Mouse (Mus musculus): ENCODE measurements around the gene Krtap31-2. TPM values are rescaled to one million over a fixed set of nuclear protein-coding genes. Genes with fewer than 3 reads are reported as not detected.

Krtap31-2 gene
- not detected in 2 replicates for polyA plus RNA-seq (2014; fragmentation: Nextera tagmentation; extraction: Ambion mirVana)

GRCm38 (mm10) chr11:99935991-99936390 is at the start of gene Krtap31-2:
TSS of gene Krtap31-2 (plus strand) at chr11:99936291.
- Histone ChIP-seq H3K4me1 (ENCODE audit: control insufficient read depth, insufficient read depth, low read length) (no peaks in the 10 kb centered on the region), H3K9ac (replicated peaks; ENCODE audit: low read depth, low read length) (no peak within 1 kb of the TSS), H3K4me3 (ENCODE audit: low read depth, low read length) (no peak within 1 kb of the TSS), H3K4me2 (replicated peaks; ENCODE audit: low read depth, low read length) (no peak within 1 kb of the TSS), H3K36me3 (ENCODE audit: control insufficient read depth, insufficient read depth, low read length) (no peaks in the 10 kb centered on the region), H3K9me3 (ENCODE audit: control insufficient read depth, low read depth, low read length) (no peaks in the 10 kb centered on the region), H3K27ac (ENCODE audit: low read length) (no peak within 1 kb of the TSS), H3K27me3 (ENCODE audit: control insufficient read depth, insufficient read depth, low read length) (no peaks in the 10 kb centered on the region)
- no peak for ATAC-seq (ENCODE audit: insufficient number of reproducible peaks, insufficient read depth, low FRiP score, low read depth)
- 93% methylated on average over 1 of the region's 1 CpGs for WGBS

- Histone ChIP-seq H3K4me3 (ENCODE audit: low read depth, low read length) (no peak within 1 kb of the TSS), H3K9me3 (ENCODE audit: control insufficient read depth, low read depth, low read length) (no peaks in the 10 kb centered on the region), H3K4me1 (ENCODE audit: control insufficient read depth, insufficient read depth, low read length) (no peaks in the 10 kb centered on the region), H3K27ac (ENCODE audit: low read length) (no peak within 1 kb of the TSS), H3K9ac (replicated peaks; ENCODE audit: low read depth, low read length) (no peak within 1 kb of the TSS), H3K36me3 (ENCODE audit: control insufficient read depth, insufficient read depth, low read length) (no peaks in the 10 kb centered on the region), H3K4me2 (replicated peaks; ENCODE audit: low read depth, low read length) (no peak within 1 kb of the TSS), H3K27me3 (ENCODE audit: control insufficient read depth, insufficient read depth, low read length) (no peaks in the 10 kb centered on the region)
- 83% methylated on average over 2 of the region's 2 CpGs for WGBS
- ATAC-seq (ENCODE audit: insufficient number of reproducible peaks, insufficient read depth, low FRiP score, low read depth), result no peak
These were observed 28.5 kb upstream of the Krtap31-2 start, which contains the start of gene Krtap31-1 for GRCm38 (mm10) chr11:99907620-99908019. TSS of gene Krtap31-1 (plus strand) at chr11:99907920.

GRCm38 (mm10) chr11:99914451-99914850 is 21.6 kb upstream of the Krtap31-2 start, which contains the start of gene Gm11565:
TSS of gene Gm11565 (plus strand) at chr11:99914751.
- H3K4me1 ChIP-seq (ENCODE audit: control insufficient read depth, insufficient read depth, low read length), result no peaks in the 10 kb centered on the region
- ATAC-seq (ENCODE audit: insufficient number of reproducible peaks, insufficient read depth, low FRiP score, low read depth), result no peak
- WGBS, result 89% methylated on average over 3 of the region's 3 CpGs

GRCm38 (mm10) chr11:99937751-99938264 is 1.7 kb downstream of the Krtap31-2 start:
- no peak overlapping the region for H3K9ac ChIP-seq (replicated peaks; ENCODE audit: low read depth, low read length)
- WGBS, result 81% methylated on average over 9 of the region's 9 CpGs
- no peak overlapping the region for H3K27ac ChIP-seq (ENCODE audit: low read length)
- no peak overlapping the region for H3K4me2 ChIP-seq (replicated peaks; ENCODE audit: low read depth, low read length)
- no peaks in the 10 kb centered on the region for H3K9me3 ChIP-seq (ENCODE audit: control insufficient read depth, low read depth, low read length)
- ATAC-seq (ENCODE audit: insufficient number of reproducible peaks, insufficient read depth, low FRiP score, low read depth), result no peak
- no peaks in the 10 kb centered on the region for H3K36me3 ChIP-seq (ENCODE audit: control insufficient read depth, insufficient read depth, low read length)
- no peak overlapping the region for H3K4me3 ChIP-seq (ENCODE audit: low read depth, low read length)
- H3K4me1 ChIP-seq (ENCODE audit: control insufficient read depth, insufficient read depth, low read length), result no peaks in the 10 kb centered on the region
- no peaks in the 10 kb centered on the region for H3K27me3 ChIP-seq (ENCODE audit: control insufficient read depth, insufficient read depth, low read length)

More at GRCm38 (mm10) chr11:99914451-99914850, 21.6 kb upstream of the Krtap31-2 start, which contains the start of gene Gm11565:
- H3K4me3 ChIP-seq (ENCODE audit: low read depth, low read length), result no peak within 1 kb of the TSS
- no peaks in the 10 kb centered on the region for H3K36me3 ChIP-seq (ENCODE audit: control insufficient read depth, insufficient read depth, low read length)
- H3K9ac ChIP-seq (replicated peaks; ENCODE audit: low read depth, low read length), result no peak within 1 kb of the TSS
- H3K27me3 ChIP-seq (ENCODE audit: control insufficient read depth, insufficient read depth, low read length), result no peaks in the 10 kb centered on the region
- H3K9me3 ChIP-seq (ENCODE audit: control insufficient read depth, low read depth, low read length), result no peaks in the 10 kb centered on the region
- H3K4me2 ChIP-seq (replicated peaks; ENCODE audit: low read depth, low read length), result no peak within 1 kb of the TSS
- H3K27ac ChIP-seq (ENCODE audit: low read length), result no peak within 1 kb of the TSS

- H3K4me3 ChIP-seq (ENCODE audit: low read depth, low read length), result no peak within 1 kb of the TSS
- no peaks in the 10 kb centered on the region for H3K36me3 ChIP-seq (ENCODE audit: control insufficient read depth, insufficient read depth, low read length)
- no peak within 1 kb of the TSS for H3K4me2 ChIP-seq (replicated peaks; ENCODE audit: low read depth, low read length)
- WGBS, result 91% methylated on average over 2 of the region's 2 CpGs
- no peaks in the 10 kb centered on the region for H3K27me3 ChIP-seq (ENCODE audit: control insufficient read depth, insufficient read depth, low read length)
- no peak within 1 kb of the TSS for H3K9ac ChIP-seq (replicated peaks; ENCODE audit: low read depth, low read length)
- no peak within 1 kb of the TSS for H3K27ac ChIP-seq (ENCODE audit: low read length)
- H3K9me3 ChIP-seq (ENCODE audit: control insufficient read depth, low read depth, low read length), result no peaks in the 10 kb centered on the region
- no peaks in the 10 kb centered on the region for H3K4me1 ChIP-seq (ENCODE audit: control insufficient read depth, insufficient read depth, low read length)
- ATAC-seq (ENCODE audit: insufficient number of reproducible peaks, insufficient read depth, low FRiP score, low read depth), result no peak
These were observed 12.1 kb downstream of the Krtap31-2 start, which contains the start of gene Krtap9-5 for GRCm38 (mm10) chr11:99948175-99948574. TSS of gene Krtap9-5 (plus strand) at chr11:99948475.

- H3K4me2 ChIP-seq (replicated peaks; ENCODE audit: low read depth, low read length), result no peak overlapping the region
- ATAC-seq (ENCODE audit: insufficient number of reproducible peaks, insufficient read depth, low FRiP score, low read depth), result no peak
- H3K27me3 ChIP-seq (ENCODE audit: control insufficient read depth, insufficient read depth, low read length), result no peaks in the 10 kb centered on the region
- H3K36me3 ChIP-seq (ENCODE audit: control insufficient read depth, insufficient read depth, low read length), result no peaks in the 10 kb centered on the region
- no peak overlapping the region for H3K4me3 ChIP-seq (ENCODE audit: low read depth, low read length)
- no peaks in the 10 kb centered on the region for H3K4me1 ChIP-seq (ENCODE audit: control insufficient read depth, insufficient read depth, low read length)
- 62% methylated on average over 6 of the region's 6 CpGs for WGBS
- H3K9ac ChIP-seq (replicated peaks; ENCODE audit: low read depth, low read length), result no peak overlapping the region
- H3K9me3 ChIP-seq (ENCODE audit: control insufficient read depth, low read depth, low read length), result no peaks in the 10 kb centered on the region
- no peak overlapping the region for H3K27ac ChIP-seq (ENCODE audit: low read length)
These were observed 28.1 kb downstream of the Krtap31-2 start for GRCm38 (mm10) chr11:99964213-99964612.

- Histone ChIP-seq H3K4me3 (ENCODE audit: low read depth, low read length) (no peak overlapping the region), H3K27me3 (ENCODE audit: control insufficient read depth, insufficient read depth, low read length) (no peaks in the 10 kb centered on the region), H3K9ac (replicated peaks; ENCODE audit: low read depth, low read length) (no peak overlapping the region), H3K4me2 (replicated peaks; ENCODE audit: low read depth, low read length) (no peak overlapping the region), H3K9me3 (ENCODE audit: control insufficient read depth, low read depth, low read length) (no peaks in the 10 kb centered on the region), H3K4me1 (ENCODE audit: control insufficient read depth, insufficient read depth, low read length) (no peaks in the 10 kb centered on the region), H3K27ac (ENCODE audit: low read length) (no peak overlapping the region), H3K36me3 (ENCODE audit: control insufficient read depth, insufficient read depth, low read length) (no peaks in the 10 kb centered on the region)
- no peak for ATAC-seq (ENCODE audit: insufficient number of reproducible peaks, insufficient read depth, low FRiP score, low read depth)
- 8% methylated on average over 2 of the region's 2 CpGs for WGBS
These were observed 29.9 kb downstream of the Krtap31-2 start for GRCm38 (mm10) chr11:99965961-99966360.

- H3K27ac ChIP-seq (ENCODE audit: low read length), result no peak within 1 kb of the TSS
- no peak within 1 kb of the TSS for H3K9ac ChIP-seq (replicated peaks; ENCODE audit: low read depth, low read length)
- ATAC-seq (ENCODE audit: insufficient number of reproducible peaks, insufficient read depth, low FRiP score, low read depth), result no peak
- H3K9me3 ChIP-seq (ENCODE audit: control insufficient read depth, low read depth, low read length), result no peaks in the 10 kb centered on the region
- H3K4me3 ChIP-seq (ENCODE audit: low read depth, low read length), result no peak within 1 kb of the TSS
- H3K36me3 ChIP-seq (ENCODE audit: control insufficient read depth, insufficient read depth, low read length), result no peaks in the 10 kb centered on the region
- H3K4me2 ChIP-seq (replicated peaks; ENCODE audit: low read depth, low read length), result no peak within 1 kb of the TSS
- no peaks in the 10 kb centered on the region for H3K27me3 ChIP-seq (ENCODE audit: control insufficient read depth, insufficient read depth, low read length)
- WGBS, result 72% methylated on average over 5 of the region's 5 CpGs
- no peaks in the 10 kb centered on the region for H3K4me1 ChIP-seq (ENCODE audit: control insufficient read depth, insufficient read depth, low read length)
These were observed 42.9 kb downstream of the Krtap31-2 start, which contains the start of gene Krtap29-1 for GRCm38 (mm10) chr11:99978953-99979352. TSS of gene Krtap29-1 (minus strand) at chr11:99979053.

- Histone ChIP-seq H3K9ac (replicated peaks; ENCODE audit: low read depth, low read length) (no peak overlapping the region), H3K9me3 (ENCODE audit: control insufficient read depth, low read depth, low read length) (no peaks in the 10 kb centered on the region), H3K27ac (ENCODE audit: low read length) (no peak overlapping the region), H3K4me3 (ENCODE audit: low read depth, low read length) (no peak overlapping the region), H3K36me3 (ENCODE audit: control insufficient read depth, insufficient read depth, low read length) (no peaks in the 10 kb centered on the region), H3K4me1 (ENCODE audit: control insufficient read depth, insufficient read depth, low read length) (no peaks in the 10 kb centered on the region), H3K4me2 (replicated peaks; ENCODE audit: low read depth, low read length) (no peak overlapping the region), H3K27me3 (ENCODE audit: control insufficient read depth, insufficient read depth, low read length) (no peaks in the 10 kb centered on the region)
- ATAC-seq (ENCODE audit: insufficient number of reproducible peaks, insufficient read depth, low FRiP score, low read depth), result no peak
- 83% methylated on average over 9 of the region's 9 CpGs for WGBS
These were observed 46.6 kb downstream of the Krtap31-2 start for GRCm38 (mm10) chr11:99982731-99983130.

Data from stomach, embryonic 14.5 days (tissue).